Mouse (Mus musculus): ENCODE data around the gene Olfr1297. TPM values are rescaled to one million over a fixed set of nuclear protein-coding genes. Genes with fewer than 3 reads are reported as not detected.

Olfr1297 gene
- polyA plus RNA-seq (2015; fragmentation: Nextera tagmentation; extraction: Ambion mirVana) = not detected in 2 replicates

DNA sequence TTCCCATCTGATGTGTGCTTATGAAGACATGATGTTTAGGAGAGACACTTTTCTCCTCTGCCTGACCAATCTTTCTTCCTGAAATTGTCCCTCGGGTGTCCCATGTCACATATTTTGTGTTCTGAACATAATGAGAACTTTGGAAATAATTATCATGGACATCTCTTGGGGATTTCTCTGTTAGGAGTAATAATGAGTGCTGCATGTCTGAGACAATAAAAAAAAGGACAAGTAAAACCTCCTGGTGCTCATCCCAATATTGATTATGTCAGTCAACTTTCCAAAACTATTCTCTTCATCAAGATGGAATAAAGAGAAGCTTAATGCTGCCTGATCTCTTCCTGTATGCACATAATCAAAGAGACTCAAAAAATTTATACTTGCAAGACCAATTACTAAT is at the start of gene Olfr1297:
TSS of gene Olfr1297 (minus strand) at position 101 of the 400 bp plus-strand sequence.
- H3K27ac ChIP-seq (ENCODE audit: low read length) = no peak within 1 kb of the TSS
- WGBS = 77% methylated on average over 1 of the region's 1 CpGs
- no peaks in the 10 kb centered on the region for H3K9me3 ChIP-seq (ENCODE audit: control insufficient read depth, low read length)
- no peaks in the 10 kb centered on the region for H3K27me3 ChIP-seq (replicated peaks; ENCODE audit: control insufficient read depth, insufficient read depth, low read length)
- no peak for ATAC-seq
- no peaks in the 10 kb centered on the region for H3K36me3 ChIP-seq (ENCODE audit: control insufficient read depth, insufficient read depth, low read length)
- no peak within 1 kb of the TSS for H3K4me2 ChIP-seq (ENCODE audit: low read depth, low read length)
- H3K4me3 ChIP-seq (ENCODE audit: low read length) = no peak within 1 kb of the TSS
- H3K9ac ChIP-seq (ENCODE audit: low read depth, low read length) = no peak within 1 kb of the TSS
- no peaks in the 10 kb centered on the region for H3K4me1 ChIP-seq (ENCODE audit: control insufficient read depth, insufficient read depth, low read length)

DNA sequence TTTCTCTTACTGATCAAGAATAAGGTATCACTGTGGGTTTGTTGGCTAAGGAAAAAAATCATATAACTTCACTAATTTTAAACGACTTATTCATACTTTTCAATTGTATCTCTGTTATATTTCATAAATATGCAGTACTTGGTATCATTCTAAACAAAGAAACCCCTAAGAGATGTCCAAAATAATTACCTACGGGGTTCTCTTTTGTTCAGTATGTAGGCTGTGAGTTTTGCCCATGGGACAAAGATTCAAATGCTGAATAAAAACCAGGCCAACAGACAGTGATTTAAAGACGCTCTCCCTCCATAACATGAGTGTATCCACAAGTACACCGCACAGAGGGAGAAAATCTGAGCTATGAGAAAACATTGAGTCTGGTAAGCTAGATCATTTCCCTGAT is 34.8 kb upstream of the Olfr1297 start, which contains the start of gene Olfr1299:
TSS of gene Olfr1299 (plus strand) at position 301 of the 400 bp plus-strand sequence.
- ATAC-seq = no peak
- Histone ChIP-seq H3K4me2 (ENCODE audit: low read depth, low read length) (no peak within 1 kb of the TSS), H3K27me3 (replicated peaks; ENCODE audit: control insufficient read depth, insufficient read depth, low read length) (no peaks in the 10 kb centered on the region), H3K4me3 (ENCODE audit: low read length) (no peak within 1 kb of the TSS), H3K36me3 (ENCODE audit: control insufficient read depth, insufficient read depth, low read length) (no peaks in the 10 kb centered on the region), H3K9ac (ENCODE audit: low read depth, low read length) (no peak within 1 kb of the TSS), H3K27ac (ENCODE audit: low read length) (no peak within 1 kb of the TSS), H3K4me1 (ENCODE audit: control insufficient read depth, insufficient read depth, low read length) (no peaks in the 10 kb centered on the region), H3K9me3 (ENCODE audit: control insufficient read depth, low read length) (no peaks in the 10 kb centered on the region)
- WGBS = 84% methylated on average over 4 of the region's 4 CpGs

DNA sequence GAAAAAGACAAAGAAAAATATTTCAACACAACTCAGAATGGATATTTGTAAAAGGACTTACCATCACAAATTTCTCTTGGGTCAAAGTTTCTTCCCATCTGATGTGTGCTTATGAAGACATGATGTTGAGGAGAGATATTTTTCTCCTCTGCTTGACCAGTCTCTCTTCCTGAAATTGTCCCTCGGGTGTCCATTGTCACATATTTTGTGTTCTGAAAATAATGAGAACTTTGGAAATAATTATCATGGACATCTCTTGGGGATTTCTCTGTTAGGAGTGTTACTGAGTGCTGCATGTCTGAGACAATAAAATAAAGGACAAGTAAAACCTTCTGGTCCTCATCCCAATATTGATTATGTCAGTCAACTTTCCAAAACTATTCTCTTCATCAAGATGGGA is 22.8 kb upstream of the Olfr1297 start, which contains the start of gene Olfr1298:
TSS of gene Olfr1298 (minus strand) at position 101 of the 400 bp plus-strand sequence.
- WGBS = 93% methylated on average over 1 of the region's 1 CpGs
- Histone ChIP-seq H3K4me2 (ENCODE audit: low read depth, low read length) (no peak within 1 kb of the TSS), H3K27ac (ENCODE audit: low read length) (no peak within 1 kb of the TSS), H3K36me3 (ENCODE audit: control insufficient read depth, insufficient read depth, low read length) (no peaks in the 10 kb centered on the region), H3K9me3 (ENCODE audit: control insufficient read depth, low read length) (no peaks in the 10 kb centered on the region), H3K4me1 (ENCODE audit: control insufficient read depth, insufficient read depth, low read length) (no peaks in the 10 kb centered on the region), H3K9ac (ENCODE audit: low read depth, low read length) (no peak within 1 kb of the TSS), H3K4me3 (ENCODE audit: low read length) (no peak within 1 kb of the TSS), H3K27me3 (replicated peaks; ENCODE audit: control insufficient read depth, insufficient read depth, low read length) (no peaks in the 10 kb centered on the region)
- no peak for ATAC-seq

DNA sequence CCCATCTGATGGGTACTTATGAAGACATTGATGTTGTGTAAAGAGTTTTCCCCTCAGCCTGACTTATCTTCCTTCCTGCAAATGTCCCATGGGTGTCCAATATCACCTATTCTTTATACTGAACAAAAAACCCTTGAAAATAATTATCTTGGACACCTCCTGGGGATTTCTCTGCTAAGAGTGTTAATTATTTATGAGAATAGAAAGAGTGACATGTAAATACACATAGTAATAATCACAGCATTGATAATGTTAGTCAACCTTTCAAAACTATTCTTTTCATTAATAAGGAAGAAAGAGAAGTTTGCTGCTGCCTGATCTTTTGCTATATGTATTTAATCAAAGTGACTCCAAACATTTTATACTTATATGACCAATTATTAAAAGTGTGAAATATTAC is 56.7 kb downstream of the Olfr1297 start, which contains the start of gene Olfr1295:
TSS of gene Olfr1295 (minus strand) at position 101 of the 400 bp plus-strand sequence.
- H3K4me3 ChIP-seq (ENCODE audit: low read length) = no peak within 1 kb of the TSS
- H3K9ac ChIP-seq (ENCODE audit: low read depth, low read length) = no peak within 1 kb of the TSS
- no peaks in the 10 kb centered on the region for H3K9me3 ChIP-seq (ENCODE audit: control insufficient read depth, low read length)
- H3K36me3 ChIP-seq (ENCODE audit: control insufficient read depth, insufficient read depth, low read length) = no peaks in the 10 kb centered on the region
- ATAC-seq = no peak
- H3K27me3 ChIP-seq (replicated peaks; ENCODE audit: control insufficient read depth, insufficient read depth, low read length) = no peaks in the 10 kb centered on the region
- H3K4me2 ChIP-seq (ENCODE audit: low read depth, low read length) = no peak within 1 kb of the TSS
- H3K4me1 ChIP-seq (ENCODE audit: control insufficient read depth, insufficient read depth, low read length) = no peaks in the 10 kb centered on the region
- no peak within 1 kb of the TSS for H3K27ac ChIP-seq (ENCODE audit: low read length)

Other genes starting within 250 kb of the Olfr1297 start
- not detected in 2 replicates for gene Olfr1286, start 203.4 kb downstream of the Olfr1297 start, polyA plus RNA-seq (2015; fragmentation: Nextera tagmentation; extraction: Ambion mirVana)
- not detected in 2 replicates for gene Olfr1287, start 177.4 kb downstream of the Olfr1297 start, polyA plus RNA-seq (2015; fragmentation: Nextera tagmentation; extraction: Ambion mirVana)
- not detected in 2 replicates for gene Olfr1288, start 152.4 kb downstream of the Olfr1297 start, polyA plus RNA-seq (2015; fragmentation: Nextera tagmentation; extraction: Ambion mirVana)
- gene Olfr1289, start 145.7 kb downstream of the Olfr1297 start, polyA plus RNA-seq (2015; fragmentation: Nextera tagmentation; extraction: Ambion mirVana) = not detected in 2 replicates
- gene Olfr1290, start 132.7 kb downstream of the Olfr1297 start, polyA plus RNA-seq (2015; fragmentation: Nextera tagmentation; extraction: Ambion mirVana) = not detected in 2 replicates
- gene Olfr1291-ps1, start 129.3 kb downstream of the Olfr1297 start, polyA plus RNA-seq (2015; fragmentation: Nextera tagmentation; extraction: Ambion mirVana) = not detected in 2 replicates
- not detected in 2 replicates for gene Olfr1293-ps, start 101.3 kb downstream of the Olfr1297 start, polyA plus RNA-seq (2015; fragmentation: Nextera tagmentation; extraction: Ambion mirVana)
- not detected in 2 replicates for gene Olfr1294, start 86.2 kb downstream of the Olfr1297 start, polyA plus RNA-seq (2015; fragmentation: Nextera tagmentation; extraction: Ambion mirVana)
- gene Olfr1295, start 56.8 kb downstream of the Olfr1297 start, polyA plus RNA-seq (2015; fragmentation: Nextera tagmentation; extraction: Ambion mirVana) = not detected in 2 replicates
- gene Olfr1298, start 22.7 kb upstream of the Olfr1297 start, polyA plus RNA-seq (2015; fragmentation: Nextera tagmentation; extraction: Ambion mirVana) = not detected in 2 replicates
- gene Olfr1299, start 34.9 kb upstream of the Olfr1297 start, polyA plus RNA-seq (2015; fragmentation: Nextera tagmentation; extraction: Ambion mirVana) = not detected in 2 replicates
- gene Olfr1301, start 124.5 kb upstream of the Olfr1297 start, polyA plus RNA-seq (2015; fragmentation: Nextera tagmentation; extraction: Ambion mirVana) = not detected in 2 replicates
- not detected in 2 replicates for gene Olfr1302, start 150.9 kb upstream of the Olfr1297 start, polyA plus RNA-seq (2015; fragmentation: Nextera tagmentation; extraction: Ambion mirVana)
- gene Olfr1303, start 193.8 kb upstream of the Olfr1297 start, polyA plus RNA-seq (2015; fragmentation: Nextera tagmentation; extraction: Ambion mirVana) = not detected in 2 replicates

All from intestine, embryonic 16.5 days (tissue).